In genomic region chr9:57303356-57303755, GRCm38 (mm10) we compare ENCODE assay signal across 22 mouse cellular contexts. TPM values are rescaled to one million over a fixed set of nuclear protein-coding genes. Genes with fewer than 3 reads are reported as not detected.
A peak's percentile ranks its signal among the peaks of the same experiment; 100 is the strongest.
DNase-seq lines count a peak whose midpoint lies in the region; ATAC-seq and TF ChIP-seq lines count a peak whose summit lies in the region.
"Had no signal": no experiment of that assay in that cellular context is flagged by ENCODE, and none has a peak within 500 bp of the region (broad histone marks: within the 10 kb centered on the region; RNA-seq: fewer than 3 reads in every experiment).

No protein-coding gene starts in this region.

- TF ChIP-seq RAD21 in CH12.LX (IDR thresholded peaks at IDR 0.05; ENCODE audit: low read depth, low read length): no peak

- peak overlapping the region; percentile 95 for H3K27ac ChIP-seq in liver, embryonic 13.5 days
- no peak overlapping the region for H3K27ac ChIP-seq in liver, postnatal 0 days (ENCODE audit: low read depth)
- H3K27ac ChIP-seq in CH12.LX (ENCODE audit: insufficient read depth, low read depth) (no peak overlapping the region), ES-E14 (ENCODE audit: insufficient read depth, low read depth, low read length, poor library complexity, severe bottlenecking) (no peak overlapping the region)
- peak overlapping the region; percentile 97 for H3K27ac ChIP-seq in liver, embryonic 15.5 days (replicated peaks)
- H3K27ac ChIP-seq: embryonic facial prominence, embryonic 12.5 days; forebrain, embryonic 13.5 days; forebrain, embryonic 15.5 days had no signal

- no peak overlapping the region for H3K4me3 ChIP-seq in liver, embryonic 13.5 days (replicated peaks)
- no peak overlapping the region for H3K4me3 ChIP-seq in liver, postnatal 0 days (ENCODE audit: low read depth, low read length)
- no peak overlapping the region for H3K4me3 ChIP-seq in CH12.LX (replicated peaks in 1 of 3; ENCODE audit: low read depth in 2 of 3, low read length in 2 of 3, poor library complexity in 1 of 3)
- H3K4me3 ChIP-seq in ES-E14 (ENCODE audit: insufficient read depth in 1 of 2, low read depth in 1 of 2, low read length in 2 of 2, poor library complexity in 1 of 2, severe bottlenecking in 1 of 2): no peak overlapping the region
- no peak overlapping the region for H3K4me3 ChIP-seq in liver, embryonic 15.5 days (replicated peaks)
- H3K4me3 ChIP-seq: embryonic facial prominence, embryonic 12.5 days; forebrain, embryonic 13.5 days; forebrain, embryonic 15.5 days had no signal

- no peak overlapping the region for H3K4me2 ChIP-seq in liver, embryonic 13.5 days
- no peak overlapping the region for H3K4me2 ChIP-seq in liver, postnatal 0 days (ENCODE audit: low read depth, low read length)
- H3K4me2 ChIP-seq in CH12.LX (ENCODE audit: insufficient read depth, low read depth, poor library complexity, severe bottlenecking): no peak overlapping the region
- H3K4me2 ChIP-seq in liver, embryonic 15.5 days: no peak overlapping the region
- H3K4me2 ChIP-seq: embryonic facial prominence, embryonic 12.5 days; forebrain, embryonic 13.5 days; forebrain, embryonic 15.5 days had no signal

- H3K9me3 ChIP-seq in liver, embryonic 13.5 days (replicated peaks): peaks cover 4% of the 10 kb centered on the region; the same call in 1 of the 2 replicates
- 0 out of 2 replicates have a peak, but pooled peaks cover 2% of the 10 kb centered on the region for H3K9me3 ChIP-seq in liver, postnatal 0 days (ENCODE audit: low read length)
- H3K9me3 ChIP-seq in CH12.LX (replicated peaks; ENCODE audit: low read length) (peaks cover 8% of the 10 kb centered on the region), ES-E14 (ENCODE audit: control insufficient read depth, insufficient read depth, low read depth, low read length) (no peaks in the 10 kb centered on the region)
- H3K9me3 ChIP-seq in liver, embryonic 15.5 days (replicated peaks): no peaks in the 10 kb centered on the region; the same call in 1 of the 2 replicates
- H3K9me3 ChIP-seq: embryonic facial prominence, embryonic 12.5 days; forebrain, embryonic 15.5 days had no signal

- H3K4me1 ChIP-seq in liver, embryonic 13.5 days (replicated peaks): peaks cover 77% of the 10 kb centered on the region
- peaks cover 47% of the 10 kb centered on the region for H3K4me1 ChIP-seq in liver, postnatal 0 days (ENCODE audit: insufficient read depth)
- H3K4me1 ChIP-seq in CH12.LX (ENCODE audit: control insufficient read depth in 1 of 2, insufficient read depth in 2 of 2) (peaks cover 9 to 47% of the 10 kb centered on the region in 2 experiments; a peak in 3 of 4 replicates), ES-E14 (ENCODE audit: control insufficient read depth in 2 of 2, insufficient read depth in 2 of 2, low read length in 2 of 2, poor library complexity in 1 of 2) (peaks cover 0 to 4% of the 10 kb centered on the region in 2 experiments; a peak in 1 of 4 replicates)
- H3K4me1 ChIP-seq in liver, embryonic 15.5 days (replicated peaks): peaks cover 74% of the 10 kb centered on the region
- H3K4me1 ChIP-seq: embryonic facial prominence, embryonic 12.5 days; forebrain, embryonic 13.5 days; forebrain, embryonic 15.5 days had no signal

- H3K9ac ChIP-seq in liver, embryonic 13.5 days: peak overlapping the region; percentile 23; the same call in 1 of the 2 replicates
- no peak overlapping the region for H3K9ac ChIP-seq in liver, postnatal 0 days (replicated peaks)
- H3K9ac ChIP-seq in CH12.LX (ENCODE audit: insufficient read depth, low read depth): no peak overlapping the region
- no peak overlapping the region for H3K9ac ChIP-seq in ES-E14 (ENCODE audit: insufficient read depth, low read depth, low read length, poor library complexity, severe bottlenecking)
- H3K9ac ChIP-seq in liver, embryonic 15.5 days: no peak overlapping the region
- H3K9ac ChIP-seq: embryonic facial prominence, embryonic 12.5 days; forebrain, embryonic 13.5 days; forebrain, embryonic 15.5 days; forebrain, postnatal 0 days had no signal

- DNase-seq in liver, embryonic 13.5 days: no peak
- no peak for DNase-seq in liver, postnatal 0 days
- no peak for DNase-seq in CH12.LX (ENCODE audit: extremely low read depth)
- DNase-seq in ES-E14 (ENCODE audit: low read depth, low spot score): no peak
- no peak for DNase-seq in urinary bladder, postnatal 25 days (ENCODE audit: low spot score)
- no peak for DNase-seq in embryo, embryonic 11 days
- DNase-seq in thymus, postnatal 25 days: no peak
- DNase-seq: adrenal gland, adult 8-10 months; adrenal gland, postnatal 14 days; adrenal gland, postnatal 36 days; cerebellum, adult 11-12 months; cerebellum, adult 2 months; cerebellum, adult 9-10 months; cerebellum, postnatal 10 days; cerebellum, postnatal 25 days; forebrain, postnatal 0 days had no signal

- no peak for TF ChIP-seq CTCF in liver, postnatal 0 days (IDR thresholded peaks at IDR 0.05; ENCODE audit: low read depth)
- no peak for TF ChIP-seq CTCF in CH12.LX (conservative IDR thresholded peaks at IDR 0.05 in 1 of 2, IDR thresholded peaks at IDR 0.05 in 1 of 2; ENCODE audit: low read depth in 2 of 2, low read length in 2 of 2)

- TF ChIP-seq EP300 in liver, postnatal 0 days (IDR thresholded peaks at IDR 0.05; ENCODE audit: low read depth): no peak
- TF ChIP-seq EP300 in CH12.LX (IDR thresholded peaks at IDR 0.05; ENCODE audit: low read length): no peak

- H3K27me3 ChIP-seq in liver, embryonic 13.5 days: no peaks in the 10 kb centered on the region
- no peaks in the 10 kb centered on the region for H3K27me3 ChIP-seq in liver, postnatal 0 days (ENCODE audit: insufficient read depth, low read length)
- H3K27me3 ChIP-seq in CH12.LX (replicated peaks): no peaks in the 10 kb centered on the region
- no peaks in the 10 kb centered on the region for H3K27me3 ChIP-seq in liver, embryonic 15.5 days
- H3K27me3 ChIP-seq: embryonic facial prominence, embryonic 12.5 days; forebrain, embryonic 13.5 days; forebrain, embryonic 15.5 days; Patski had no signal

- WGBS in liver, embryonic 13.5 days (ENCODE audit: insufficient replicate concordance): 89% methylated on average over 1 of the region's 1 CpGs
- WGBS in liver, postnatal 0 days (ENCODE audit: insufficient replicate concordance): 77% methylated on average over 1 of the region's 1 CpGs
- WGBS in liver, embryonic 15.5 days (ENCODE audit: insufficient replicate concordance): 92% methylated on average over 1 of the region's 1 CpGs

- H3K79me2 ChIP-seq in CH12.LX (replicated peaks; ENCODE audit: control insufficient read depth, extremely low read depth, insufficient read depth, poor library complexity, severe bottlenecking): no peaks in the 10 kb centered on the region

- no peaks in the 10 kb centered on the region for H3K36me3 ChIP-seq in liver, embryonic 13.5 days
- H3K36me3 ChIP-seq in liver, postnatal 0 days (replicated peaks; ENCODE audit: insufficient read depth, low read length): no peaks in the 10 kb centered on the region
- H3K36me3 ChIP-seq in CH12.LX (replicated peaks in 1 of 2; ENCODE audit: control insufficient read depth in 1 of 2, insufficient read depth in 1 of 2, low read length in 1 of 2): no peaks in the 10 kb centered on the region
- no peaks in the 10 kb centered on the region for H3K36me3 ChIP-seq in ES-E14 (ENCODE audit: control insufficient read depth, insufficient read depth, low read length, poor library complexity, severe bottlenecking)
- H3K36me3 ChIP-seq in liver, embryonic 15.5 days (replicated peaks): no peaks in the 10 kb centered on the region
- H3K36me3 ChIP-seq: embryonic facial prominence, embryonic 12.5 days; forebrain, embryonic 15.5 days had no signal

- no peak for ATAC-seq in liver, embryonic 13.5 days (ENCODE audit: low read depth)
- no peak for ATAC-seq in liver, postnatal 0 days
- no peak for ATAC-seq in liver, embryonic 15.5 days (ENCODE audit: insufficient read depth)
- ATAC-seq: activated CD4-positive, CD25-positive, alpha-beta regulatory T cell, adult 4 months; forebrain, embryonic 13.5 days; forebrain, embryonic 15.5 days; forebrain, postnatal 0 days; Patski had no signal

- in situ Hi-C loops in CH12.LX (cut with MboI; ENCODE audit: low pct_ligation_motif_present, low pct_unique_long_range_greater_than_20kb, low sequenced_read_pairs): no loop called here
- in situ Hi-C loops in ES-E14 (cut with MboI; ENCODE audit: low sequenced_read_pairs in 2 of 2, unreplicated experiment in 2 of 2): no loop called here

- dilution Hi-C loops in CH12.LX (cut with MboI; ENCODE audit: extremely low pct_ligation_motif_present, extremely low pct_unique_long_range_greater_than_20kb, low sequenced_read_pairs): no loop called here

- TF ChIP-seq POLR2A in CH12.LX (IDR thresholded peaks at IDR 0.05; ENCODE audit: low read depth, low read length): no peak

TF ChIP-seq in CH12.LX, 34 proteins besides CTCF, POLR2A, EP300 and RAD21:
- no peak for TF ChIP-seq SIN3A (IDR thresholded peaks at IDR 0.05; ENCODE audit: low read length)
- peak; percentile 37; the same call in 1 of the 2 replicates for TF ChIP-seq ZNF384 (IDR thresholded peaks at IDR 0.05; ENCODE audit: low read depth, low read length)
- TF ChIP-seq JUN (IDR thresholded peaks at IDR 0.05; ENCODE audit: insufficient read depth, low read depth, low read length): no peak
- no peak for TF ChIP-seq TBP (conservative IDR thresholded peaks at IDR 0.05; ENCODE audit: low read depth, low read length)
- no peak for TF ChIP-seq MAX (IDR thresholded peaks at IDR 0.05; ENCODE audit: low read length)
- no peak for TF ChIP-seq ELF1 (IDR thresholded peaks at IDR 0.05; ENCODE audit: low read depth, low read length)
- TF ChIP-seq IRF4 (IDR thresholded peaks at IDR 0.05; ENCODE audit: low read depth, low read length): no peak

TF ChIP-seq in ES-E14, 5 proteins besides CTCF, POLR2A, EP300 and RAD21:
- TF ChIP-seq MAFK (IDR thresholded peaks at IDR 0.05; ENCODE audit: insufficient read depth, low read depth, low read length): no peak
- TF ChIP-seq HCFC1 (IDR thresholded peaks at IDR 0.05; ENCODE audit: borderline replicate concordance, insufficient read depth, low read length): no peak
- TF ChIP-seq ZC3H11A (IDR thresholded peaks at IDR 0.05; ENCODE audit: borderline replicate concordance, low read depth, low read length): no peak
- peak; percentile 61; the same call in 1 of the 2 replicates for TF ChIP-seq ZNF384 (IDR thresholded peaks at IDR 0.05; ENCODE audit: low read depth, low read length)

RNA-seq across cellular contexts. Expression of gene 1700017B05Rik, which starts 40.9 kb away (rescaled TPM):
- polyA plus RNA-seq in liver, embryonic 13.5 days (2015; fragmentation: Nextera tagmentation; extraction: Ambion mirVana): 14.6 and 14.9 TPM in 2 replicates
- polyA plus RNA-seq in liver, postnatal 0 days (2015; fragmentation: Nextera tagmentation; extraction: Ambion mirVana): 10.1 and 10.4 TPM in 2 replicates
- 38.6 and 49.4 TPM in 2 replicates for total RNA-seq in CH12.LX (2012; rRNA removed)
- 23.4 and 26.4 TPM in 2 replicates for total RNA-seq in CH12.LX (2014; rRNA removed)
- 51.2 and 56.0 TPM in 2 replicates for polyA plus RNA-seq in CH12.LX (2012; ENCODE audit: insufficient read length, low read depth)
- total RNA-seq in ES-E14 (2012; rRNA removed): 21.8 and 35.6 TPM in 2 replicates
- 15.4 and 17.0 TPM in 2 replicates for polyA plus RNA-seq in liver, embryonic 15.5 days (2015; fragmentation: Nextera tagmentation; extraction: Ambion mirVana)

Comparison
In these comparisons a context has a peak if more than half of its experiments do, and no peak if none do; other contexts are left out.
1. H3K27ac ChIP-seq: peak in liver, embryonic 13.5 days (single experiment) and liver, embryonic 15.5 days (single experiment); none in liver, postnatal 0 days (single experiment), CH12.LX (single experiment) and ES-E14 (single experiment).